Mouse (Mus musculus): Measurements from ENCODE around the gene Eda. TPM values are rescaled to one million over a fixed set of nuclear protein-coding genes. Genes with fewer than 3 reads are reported as not detected.
A peak's percentile ranks its signal among the peaks of the same experiment; 100 is the strongest.
"Not testable (repeated sequence)": the region's sequence is repeated elsewhere in the genome, so short reads cannot be mapped to it uniquely, and the experiment has no call there.

The Eda gene
- total and polyA plus RNA-seq, 3 experiments, result 0.13 to 0.40 (median 0.30) TPM

DNA sequence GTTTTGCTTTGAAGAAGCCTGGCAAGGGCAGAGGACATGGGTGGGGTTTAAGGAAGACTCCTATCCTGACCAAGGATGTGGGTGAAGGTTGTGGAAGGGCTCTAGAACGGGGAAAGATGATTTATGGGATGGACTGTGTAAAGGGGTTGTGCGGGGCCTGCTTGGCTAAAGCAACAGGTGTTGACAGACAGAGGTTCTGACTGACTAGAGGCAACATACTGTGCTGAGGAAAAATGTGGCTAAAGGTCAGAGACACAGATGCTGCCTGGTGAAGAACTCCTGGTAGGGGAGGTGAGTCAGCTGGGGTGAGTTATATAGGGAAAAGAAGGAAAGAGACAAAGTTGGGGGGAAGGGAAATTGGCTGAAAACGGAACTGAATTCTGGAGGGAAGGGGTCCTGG lies 456.9 kb downstream of the Eda start:
- Histone ChIP-seq H3K79me2 (replicated peaks; ENCODE audit: control insufficient read depth, extremely low read depth, insufficient read depth, poor library complexity, severe bottlenecking) (no peaks in the 10 kb centered on the region), H3K27ac (ENCODE audit: insufficient read depth, low read depth) (no peak overlapping the region), H3K9me3 (replicated peaks; ENCODE audit: low read length) (no peaks in the 10 kb centered on the region), H3K4me3 (replicated peaks in 1 of 3; ENCODE audit: low read depth in 2 of 3, low read length in 2 of 3, poor library complexity in 1 of 3) (no peak overlapping the region), H3K36me3 (replicated peaks in 1 of 2; ENCODE audit: control insufficient read depth in 1 of 2, insufficient read depth in 1 of 2, low read length in 1 of 2) (peaks cover 2 to 6% of the 10 kb centered on the region in 2 experiments), H3K9ac (ENCODE audit: insufficient read depth, low read depth) (no peak overlapping the region), H3K4me2 (ENCODE audit: insufficient read depth, low read depth, poor library complexity, severe bottlenecking) (no peak overlapping the region), H3K4me1 (ENCODE audit: control insufficient read depth in 1 of 2, insufficient read depth in 2 of 2) (no peaks in the 10 kb centered on the region), H3K27me3 (replicated peaks) (no peaks in the 10 kb centered on the region)
- in situ Hi-C loops (cut with MboI; ENCODE audit: low pct_ligation_motif_present, low pct_unique_long_range_greater_than_20kb, low sequenced_read_pairs), result no loop called here
- DNase-seq (ENCODE audit: extremely low read depth), result no peak
- TF ChIP-seq GABPA (IDR thresholded peaks at IDR 0.05; ENCODE audit: insufficient replicate concordance, low read depth, low read length) (no peak), CHD2 (IDR thresholded peaks at IDR 0.05; ENCODE audit: low read length) (no peak), MAZ (IDR thresholded peaks at IDR 0.05; ENCODE audit: low read depth, low read length) (no peak), ETS1 (conservative IDR thresholded peaks at IDR 0.05; ENCODE audit: low read depth, low read length) (no peak), E2F4 (IDR thresholded peaks at IDR 0.05; ENCODE audit: insufficient replicate concordance, low read depth, low read length) (no peak), HCFC1 (IDR thresholded peaks at IDR 0.05; ENCODE audit: low read depth, low read length) (no peak), PAX5 (IDR thresholded peaks at IDR 0.05; ENCODE audit: low read length) (no peak), ELF1 (IDR thresholded peaks at IDR 0.05; ENCODE audit: low read depth, low read length) (no peak)
- dilution Hi-C loops (cut with MboI; ENCODE audit: extremely low pct_ligation_motif_present, extremely low pct_unique_long_range_greater_than_20kb, low sequenced_read_pairs), result no loop called here

DNA sequence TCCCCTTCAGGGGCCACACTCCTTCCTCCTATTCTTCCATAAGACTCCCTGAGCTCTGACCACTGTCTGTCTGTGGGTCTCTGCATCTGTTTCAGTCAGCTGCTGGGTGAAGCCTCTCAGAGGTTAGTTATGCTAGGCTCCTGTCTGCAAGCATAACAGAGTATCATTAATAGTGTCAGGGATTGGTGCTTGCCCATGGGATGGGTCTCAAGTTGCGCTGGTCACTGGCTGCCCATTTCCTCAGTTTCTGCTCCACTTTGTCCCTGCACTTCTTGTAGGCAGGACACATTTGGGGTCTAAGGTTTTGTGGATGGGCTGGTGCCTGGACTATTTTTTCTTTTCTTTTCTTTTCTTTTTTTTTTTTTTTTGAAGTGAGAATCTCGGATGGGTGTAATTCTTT lies 467.2 kb downstream of the Eda start, which contains the start of gene Awat2:
Gene Awat2 (minus strand): TSS at position 101 of the 400 bp plus-strand sequence.
- DNase-seq (ENCODE audit: extremely low read depth); H3K79me2 ChIP-seq (replicated peaks; ENCODE audit: control insufficient read depth, extremely low read depth, insufficient read depth, poor library complexity, severe bottlenecking); H3K9me3 ChIP-seq (replicated peaks; ENCODE audit: low read length); H3K4me3 ChIP-seq (replicated peaks in 1 of 3; ENCODE audit: low read depth in 2 of 3, low read length in 2 of 3, poor library complexity in 1 of 3); H3K27me3 ChIP-seq (replicated peaks); H3K36me3 ChIP-seq (replicated peaks in 1 of 2; ENCODE audit: control insufficient read depth in 1 of 2, insufficient read depth in 1 of 2, low read length in 1 of 2); H3K4me2 ChIP-seq (ENCODE audit: insufficient read depth, low read depth, poor library complexity, severe bottlenecking); H3K27ac ChIP-seq (ENCODE audit: insufficient read depth, low read depth); in situ Hi-C loops (cut with MboI; ENCODE audit: low pct_ligation_motif_present, low pct_unique_long_range_greater_than_20kb, low sequenced_read_pairs); H3K9ac ChIP-seq (ENCODE audit: insufficient read depth, low read depth); dilution Hi-C loops (cut with MboI; ENCODE audit: extremely low pct_ligation_motif_present, extremely low pct_unique_long_range_greater_than_20kb, low sequenced_read_pairs); H3K4me1 ChIP-seq (ENCODE audit: control insufficient read depth in 1 of 2, insufficient read depth in 2 of 2): not testable (repeated sequence)

DNA sequence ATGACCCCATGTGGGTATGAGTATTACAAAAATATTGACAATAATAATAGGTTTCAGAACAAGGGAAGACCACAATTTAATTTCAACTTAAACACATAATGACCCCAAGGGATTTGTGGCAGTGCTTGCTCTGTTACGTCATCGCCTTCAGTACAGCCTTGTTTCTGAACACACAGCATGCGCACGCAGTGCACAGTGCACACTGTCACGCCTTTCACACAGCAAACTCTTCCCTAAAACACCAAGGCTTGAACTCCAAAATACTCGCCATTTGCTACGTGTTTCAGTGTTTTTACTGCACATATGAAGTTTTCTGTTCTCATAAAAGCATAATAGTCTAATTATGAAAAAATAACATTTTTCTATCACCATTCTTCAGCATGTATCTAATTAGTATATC lies 468.1 kb downstream of the Eda start:
- Histone ChIP-seq H3K27ac (ENCODE audit: insufficient read depth, low read depth) (no peak overlapping the region), H3K9ac (ENCODE audit: insufficient read depth, low read depth) (no peak overlapping the region), H3K79me2 (replicated peaks; ENCODE audit: control insufficient read depth, extremely low read depth, insufficient read depth, poor library complexity, severe bottlenecking) (no peaks in the 10 kb centered on the region), H3K9me3 (replicated peaks; ENCODE audit: low read length) (no peaks in the 10 kb centered on the region), H3K4me3 (replicated peaks in 1 of 3; ENCODE audit: low read depth in 2 of 3, low read length in 2 of 3, poor library complexity in 1 of 3) (no peak overlapping the region), H3K4me1 (ENCODE audit: control insufficient read depth in 1 of 2, insufficient read depth in 2 of 2) (peaks cover 0 to 3% of the 10 kb centered on the region in 2 experiments; a peak in 1 of 4 replicates), H3K4me2 (ENCODE audit: insufficient read depth, low read depth, poor library complexity, severe bottlenecking) (no peak overlapping the region), H3K27me3 (replicated peaks) (no peaks in the 10 kb centered on the region), H3K36me3 (replicated peaks in 1 of 2; ENCODE audit: control insufficient read depth in 1 of 2, insufficient read depth in 1 of 2, low read length in 1 of 2) (no peaks in the 10 kb centered on the region)
- in situ Hi-C loops (cut with MboI; ENCODE audit: low pct_ligation_motif_present, low pct_unique_long_range_greater_than_20kb, low sequenced_read_pairs), result no loop called here
- dilution Hi-C loops (cut with MboI; ENCODE audit: extremely low pct_ligation_motif_present, extremely low pct_unique_long_range_greater_than_20kb, low sequenced_read_pairs), result no loop called here
- peak; percentile 46 for DNase-seq (ENCODE audit: extremely low read depth)
- TF ChIP-seq MAFK (IDR thresholded peaks at IDR 0.05; ENCODE audit: insufficient replicate concordance, low read length) (no peak), ZKSCAN1 (IDR thresholded peaks at IDR 0.05; ENCODE audit: borderline replicate concordance, low read depth, low read length) (no peak), IRF4 (IDR thresholded peaks at IDR 0.05; ENCODE audit: low read depth, low read length) (no peak), SMC3 (IDR thresholded peaks at IDR 0.05; ENCODE audit: low read depth, low read length) (no peak), CHD1 (IDR thresholded peaks at IDR 0.05; ENCODE audit: low read depth, low read length) (no peak), HCFC1 (IDR thresholded peaks at IDR 0.05; ENCODE audit: low read depth, low read length) (no peak), SIN3A (IDR thresholded peaks at IDR 0.05; ENCODE audit: low read length) (no peak), ZNF384 (IDR thresholded peaks at IDR 0.05; ENCODE audit: low read depth, low read length) (no peak), ETS1 (conservative IDR thresholded peaks at IDR 0.05; ENCODE audit: low read depth, low read length) (peak; percentile 46), TCF12 (IDR thresholded peaks at IDR 0.05; ENCODE audit: low read depth, low read length) (no peak), NRF1 (IDR thresholded peaks at IDR 0.05; ENCODE audit: low read depth, low read length) (peak; percentile 71), MXI1 (IDR thresholded peaks at IDR 0.05; ENCODE audit: low read depth, low read length) (no peak; the same call in 1 of the 2 replicates), POLR2A (IDR thresholded peaks at IDR 0.05; ENCODE audit: low read depth, low read length) (peak; percentile 52), JUND (conservative IDR thresholded peaks at IDR 0.05; ENCODE audit: low read depth, low read length) (no peak), E2F4 (IDR thresholded peaks at IDR 0.05; ENCODE audit: insufficient replicate concordance, low read depth, low read length) (no peak), MAZ (IDR thresholded peaks at IDR 0.05; ENCODE audit: low read depth, low read length) (no peak), JUN (IDR thresholded peaks at IDR 0.05; ENCODE audit: insufficient read depth, low read depth, low read length) (no peak), POLR2AphosphoS2 (IDR thresholded peaks at IDR 0.05; ENCODE audit: low read depth, low read length) (no peak), USF2 (conservative IDR thresholded peaks at IDR 0.05; ENCODE audit: low read depth, low read length) (no peak), USF1 (IDR thresholded peaks at IDR 0.05; ENCODE audit: low read depth, low read length) (no peak), RAD21 (IDR thresholded peaks at IDR 0.05; ENCODE audit: low read depth, low read length) (no peak), ZMIZ1 (IDR thresholded peaks at IDR 0.05; ENCODE audit: low read depth, low read length) (peak; percentile 75; the same call in 1 of the 2 replicates)

Data from CH12.LX (cell line).